In genomic region chr14:78536281-78537165, GRCm38 (mm10) we compare ENCODE assay signal across 8 mouse cellular contexts. TPM values are rescaled to one million over a fixed set of nuclear protein-coding genes. Genes with fewer than 3 reads are reported as not detected.
DNase-seq lines count a peak whose midpoint lies in the region; ATAC-seq lines count a peak whose summit lies in the region.

Gene Akap11, minus strand, starts transcription at chr14:78536808.

- ATAC-seq in hindbrain, embryonic 15.5 days (ENCODE audit: low FRiP score, low read depth) = peak; percentile 97

- H3K36me3 ChIP-seq in hindbrain, embryonic 15.5 days = no peaks in the 10 kb centered on the region
- no peaks in the 10 kb centered on the region for H3K36me3 ChIP-seq in macrophage (ENCODE audit: inconsistent target)

- peak within 1 kb of the TSS; percentile 96 for H3K27ac ChIP-seq in hindbrain, embryonic 15.5 days (replicated peaks)
- peak within 1 kb of the TSS; percentile 34 for H3K27ac ChIP-seq in macrophage

- H3K4me3 ChIP-seq in hindbrain, embryonic 15.5 days = peak within 1 kb of the TSS; percentile 72
- H3K4me3 ChIP-seq in macrophage (ENCODE audit: inconsistent target) = peak within 1 kb of the TSS; percentile 79

- peaks cover 47% of the 10 kb centered on the region for H3K79me2 ChIP-seq in macrophage (ENCODE audit: inconsistent target)

- peak; percentile 97 for DNase-seq in R1 (ENCODE audit: low read depth, low spot score)
- DNase-seq in cerebellum, postnatal 25 days = peak; percentile 94 to 98
- peak; percentile 93 to 98 for DNase-seq in frontal cortex, postnatal 36 days (ENCODE audit: low spot score in 2 of 2)
- DNase-seq in left cerebral cortex, adult 18-20 months (ENCODE audit: low spot score in 2 of 2) = peak; percentile 93 to 96
- DNase-seq in right cerebral cortex, adult 18-20 months = peak; percentile 97
- DNase-seq in urinary bladder, postnatal 10 days (ENCODE audit: low spot score) = peak; percentile 70

- H3K9ac ChIP-seq in hindbrain, embryonic 15.5 days = peak within 1 kb of the TSS; percentile 92

- H3K9me3 ChIP-seq in hindbrain, embryonic 15.5 days = no peaks in the 10 kb centered on the region

- no peaks in the 10 kb centered on the region for H3K27me3 ChIP-seq in hindbrain, embryonic 15.5 days

- WGBS in hindbrain, embryonic 15.5 days = under 1% methylated on average over 68 of the region's 82 CpGs
- WGBS in macrophage (ENCODE audit: missing documents) = under 1% methylated on average over 58 of the region's 82 CpGs

- peaks cover 46% of the 10 kb centered on the region for H3K4me1 ChIP-seq in hindbrain, embryonic 15.5 days (replicated peaks)

- peak within 1 kb of the TSS; percentile 77 for H3K4me2 ChIP-seq in hindbrain, embryonic 15.5 days

RNA-seq across cellular contexts. Expression of gene Akap11, which starts in this region (rescaled TPM):
- polyA plus RNA-seq in hindbrain, embryonic 15.5 days (2015; fragmentation: Nextera tagmentation; extraction: Ambion mirVana) = 33.2 and 36.8 TPM in 2 replicates
- 100 to 1,000 TPM; 169 to 186 TPM for total RNA-seq in left cerebral cortex, adult 18-20 months (2021)
- total RNA-seq in macrophage (2018; cell fraction: chromatin; rRNA removed) = 10 to 100 TPM; 15.2 to 77.5 (median 39.1) TPM
- 10 to 100 TPM; 10.6 to 33.4 (median 21.2) TPM for total RNA-seq in macrophage (2018; cell fraction: cytosol; rRNA removed)
- total RNA-seq in macrophage (2018; cell fraction: nucleus; rRNA removed) = 10 to 100 TPM; 19.1 to 54.7 (median 28.3) TPM
- polyA plus RNA-seq in macrophage (2018) = 15.7 to 19.5 TPM (median 15.8 TPM) in 3 replicates

Comparison
In these comparisons a context has a peak if more than half of its experiments do, and no peak if none do; other contexts are left out.
1. Peak in every context shown above with its lines: DNase-seq, ATAC-seq, H3K4me3 ChIP-seq and H3K27ac ChIP-seq.